Mouse (Mus musculus) Patski (cell line): Measurements from ENCODE around the gene Ankrd10. TPM values are rescaled to one million over a fixed set of nuclear protein-coding genes. Genes with fewer than 3 reads are reported as not detected.

Experiments
- ATAC-seq: fragments of 100-300 bp; one replicate; pipeline ENCODE4 v1.8.0; 2021
- CTCF ChIA-PET: fragments of 350-600 bp; sonication (Branson Sonifier 250); formaldehyde crosslinking; loops from one replicate; lab custom pipeline; 2022; ENCODE audit warnings: inconsistent platforms; lab: Charles Lee
- POLR2A ChIA-PET: fragments of 350-600 bp; sonication (Branson Sonifier 250); formaldehyde crosslinking; loops from one replicate; lab custom pipeline; 2022; ENCODE audit warnings: antibody characterized with exemption, inconsistent platforms; lab: Charles Lee
- DNase-seq: peaks from one replicate; pipeline ENCODE4 v3.0.0-alpha.2; 2011; ENCODE audit warnings: low read depth, low spot score
- H3K27me3 ChIP-seq: fragments of 371-371 bp; one replicate; pipeline ENCODE4 v1.5.1; 2021
- CTCF ChIP-seq: fragments of 100-300 bp; IDR thresholded peaks from one replicate; pipeline ENCODE4 v1.5.1; 2021
- in situ Hi-C: fragments of 300-500 bp; cut with MboI; formaldehyde crosslinking; loops from 3 replicates; pipeline ENCODE4 v1.11.1; 2018; ENCODE audit warnings: low pct_unique_long_range_greater_than_20kb, mixed read lengths
- polyA plus RNA-seq: library from polyadenylated mRNA; unstranded; gene quantifications from one replicate; pipeline ENCODE4 v1.2.3, GENCODE M21; 2021

Ankrd10 gene
- polyA plus RNA-seq, 1 experiment from 2014 or later: 78.7 TPM

DNA sequence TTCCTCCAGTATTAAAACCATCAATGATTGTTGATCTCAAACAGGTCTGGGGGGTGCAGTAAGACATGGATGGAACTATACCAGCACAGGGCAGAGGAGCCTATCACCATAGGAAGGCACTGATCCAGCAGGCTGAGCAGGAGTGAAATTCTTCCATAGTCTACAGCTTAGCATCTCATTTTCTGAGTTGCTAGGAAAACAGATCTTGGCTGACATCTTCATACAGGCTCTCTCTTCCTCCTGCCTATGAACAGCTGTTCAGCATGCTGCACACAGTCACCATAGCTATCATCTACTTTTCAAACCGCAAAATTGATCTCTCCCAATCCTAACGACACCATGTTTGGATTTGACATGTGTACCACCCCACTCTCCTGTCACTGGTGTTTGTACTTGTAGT, 17.5 kb downstream of the Ankrd10 start:
- no peak for TF ChIP-seq CTCF
- ATAC-seq (no peak), DNase-seq (no peak)
- CTCF ChIA-PET: interaction anchor here (0.9 to 3.6 kb wide), 6 partner anchors 8 to 111 kb away, joined by 3 to 14 read pairs (median 5); partner anchors contain the start of gene Cars2
- H3K27me3 ChIP-seq: no peaks in the 10 kb centered on the region
- POLR2A ChIA-PET: interaction anchor here (0.9 to 1.7 kb wide), 2 partner anchors 9 to 13 kb away, joined by 3 to 7 read pairs; no protein-coding TSS in a partner anchor
- in situ Hi-C loops: loop anchor here (5.0 kb wide), 2 partner anchors 79 to 111 kb away; no protein-coding TSS in a partner anchor

DNA sequence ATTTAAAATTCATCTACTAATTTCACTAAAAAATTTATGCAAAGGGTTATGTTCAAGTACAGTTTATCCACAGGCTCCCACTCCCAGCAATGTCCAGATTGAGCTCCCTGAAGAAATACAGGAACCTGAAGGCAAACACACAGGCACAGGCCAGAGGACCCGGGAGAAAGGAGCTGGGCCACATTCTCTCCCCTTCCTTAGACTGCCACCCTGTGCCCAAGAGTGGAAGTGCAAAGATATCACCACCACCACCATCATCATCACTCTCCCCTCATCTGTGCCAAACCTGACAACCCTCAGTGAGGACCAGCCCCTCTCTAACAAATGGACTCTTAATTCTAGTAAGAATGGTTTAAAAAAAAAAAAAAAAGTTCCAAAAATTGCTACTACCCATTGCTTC, 19.3 kb downstream of the Ankrd10 start:
- H3K27me3 ChIP-seq: no peaks in the 10 kb centered on the region
- TF ChIP-seq CTCF: peak; percentile 80
- POLR2A ChIA-PET: interaction anchor here (0.7 kb wide), 1 partner anchor 109 kb away, joined by 5 read pairs; no protein-coding TSS in a partner anchor
- CTCF ChIA-PET: interaction anchor here (0.9 to 3.6 kb wide), 9 partner anchors 9 to 186 kb away, joined by 3 to 14 read pairs (median 4); partner anchors contain the start of gene 1700016D06Rik
- ATAC-seq (no peak), DNase-seq (no peak)
- in situ Hi-C loops: loop anchor here (5.0 kb wide), 2 partner anchors 81 to 109 kb away; no protein-coding TSS in a partner anchor

DNA sequence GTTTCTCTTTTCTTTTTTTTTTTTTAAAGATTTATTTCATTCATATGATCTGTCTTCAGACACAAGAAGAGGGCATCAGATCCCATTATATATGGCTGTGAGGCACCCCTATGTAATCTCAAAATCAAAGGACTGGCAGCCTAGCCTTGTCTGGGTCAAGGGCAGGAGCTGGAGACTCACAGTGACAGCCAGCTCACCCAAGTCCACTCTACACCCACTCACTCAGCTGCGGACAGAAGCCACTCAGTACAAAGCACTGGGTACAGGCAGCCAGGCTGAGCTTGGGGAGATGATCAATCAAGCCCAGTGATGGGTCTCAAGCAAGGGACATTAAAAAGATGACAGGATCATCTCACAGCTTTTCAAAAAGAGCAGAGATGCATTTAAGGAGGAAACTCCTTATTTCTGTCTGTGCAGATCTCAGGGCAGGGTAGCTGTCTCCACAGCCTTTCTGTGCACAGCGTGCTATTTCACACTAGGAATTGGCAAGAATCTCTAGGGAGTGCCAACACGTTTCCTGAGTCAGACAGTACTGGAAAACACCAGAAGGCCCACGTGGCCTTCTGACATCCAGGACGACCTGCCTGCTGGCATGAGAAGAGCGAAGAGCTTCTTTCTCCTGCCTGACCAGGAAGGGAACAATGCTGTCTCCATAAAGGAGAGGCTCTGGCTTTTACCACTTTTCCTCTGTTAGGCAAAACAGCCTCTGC, 21.3 kb downstream of the Ankrd10 start:
- CTCF ChIA-PET: interaction anchor here (1.0 to 1.1 kb wide), 3 partner anchors 11 to 112 kb away, joined by 3 to 5 read pairs (median 4); no protein-coding TSS in a partner anchor
- H3K27me3 ChIP-seq: no peaks in the 10 kb centered on the region
- in situ Hi-C loops: loop anchor here (5.0 kb wide), 1 partner anchor 162 kb away; no protein-coding TSS in a partner anchor
- ATAC-seq (no peak), DNase-seq (no peak)
- POLR2A ChIA-PET: interaction anchor here (0.7 kb wide), 1 partner anchor 24 kb away, joined by 3 read pairs; no protein-coding TSS in a partner anchor
- TF ChIP-seq CTCF: no peak

GRCm38 (mm10) chr8:11608848-11609247, 26.7 kb downstream of the Ankrd10 start:
- ATAC-seq (no peak), DNase-seq (no peak)
- in situ Hi-C loops: no loop called here
- no peaks in the 10 kb centered on the region for H3K27me3 ChIP-seq
- no peak for TF ChIP-seq CTCF
- CTCF ChIA-PET: no interaction called here
- POLR2A ChIA-PET: no interaction called here

- ATAC-seq: peak; percentile 72
- CTCF ChIA-PET: interaction anchor here (0.6 to 1.7 kb wide), 15 partner anchors 8 to 95 kb away, joined by 3 to 7 read pairs (median 4); no protein-coding TSS in a partner anchor
- DNase-seq: peak; percentile 28
- TF ChIP-seq CTCF: peak; percentile 88
- no peaks in the 10 kb centered on the region for H3K27me3 ChIP-seq
- in situ Hi-C loops: loop anchor here (5.0 kb wide), 1 partner anchor 40 kb away; no protein-coding TSS in a partner anchor
- POLR2A ChIA-PET: interaction anchor here (1.7 kb wide), 1 partner anchor 10 kb away, joined by 8 read pairs; no protein-coding TSS in a partner anchor
Measured at GRCm38 (mm10) chr8:11602006-11602680, 33.4 kb downstream of the Ankrd10 start.

GRCm38 (mm10) chr8:11600301-11600951, 35.1 kb downstream of the Ankrd10 start:
- DNase-seq (no peak), ATAC-seq (no peak)
- H3K27me3 ChIP-seq: no peaks in the 10 kb centered on the region
- POLR2A ChIA-PET: no interaction called here
- CTCF ChIA-PET: interaction anchor here (1.0 kb wide), 2 partner anchors 15 kb away, joined by 3 to 6 read pairs; no protein-coding TSS in a partner anchor
- no peak for TF ChIP-seq CTCF
- in situ Hi-C loops: loop anchor here (5.0 kb wide), 1 partner anchor 38 kb away; no protein-coding TSS in a partner anchor

DNA sequence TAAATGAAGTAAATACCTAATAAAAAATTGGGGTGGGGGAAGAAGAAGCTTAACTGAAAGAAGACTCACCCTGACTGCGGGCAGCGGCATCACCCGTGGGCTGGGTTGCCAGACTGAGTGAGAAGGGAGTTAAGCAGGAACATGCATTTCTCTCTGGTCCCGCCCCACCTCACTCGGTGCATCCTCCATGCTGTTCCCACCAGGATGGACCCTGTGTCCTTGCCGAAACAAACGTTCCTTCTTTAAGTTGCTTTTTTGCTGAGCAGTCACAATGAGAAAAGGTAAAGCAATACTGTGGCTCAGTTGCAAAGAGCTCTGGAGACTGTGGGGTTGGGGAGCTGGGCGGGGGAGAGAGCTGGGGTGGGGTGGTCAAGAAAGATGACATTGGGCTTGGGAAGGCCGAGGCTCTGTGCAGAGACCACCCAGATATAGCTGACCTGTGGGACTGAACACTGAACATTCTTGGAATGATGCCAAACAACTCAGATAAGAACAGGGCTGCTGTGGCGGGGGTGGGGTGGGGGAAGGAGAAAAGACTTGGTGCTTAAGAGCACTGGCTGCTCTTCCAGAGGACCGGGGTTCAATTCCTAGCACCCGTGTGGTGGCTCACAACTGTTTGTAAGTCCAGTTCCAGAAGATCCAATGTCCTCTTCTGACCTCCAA, 42.2 kb downstream of the Ankrd10 start:
- in situ Hi-C loops: no loop called here
- ATAC-seq (no peak), DNase-seq (no peak)
- ChIA-PET CTCF (no interaction called here), POLR2A (no interaction called here)
- no peak for TF ChIP-seq CTCF
- H3K27me3 ChIP-seq: no peaks in the 10 kb centered on the region

DNA sequence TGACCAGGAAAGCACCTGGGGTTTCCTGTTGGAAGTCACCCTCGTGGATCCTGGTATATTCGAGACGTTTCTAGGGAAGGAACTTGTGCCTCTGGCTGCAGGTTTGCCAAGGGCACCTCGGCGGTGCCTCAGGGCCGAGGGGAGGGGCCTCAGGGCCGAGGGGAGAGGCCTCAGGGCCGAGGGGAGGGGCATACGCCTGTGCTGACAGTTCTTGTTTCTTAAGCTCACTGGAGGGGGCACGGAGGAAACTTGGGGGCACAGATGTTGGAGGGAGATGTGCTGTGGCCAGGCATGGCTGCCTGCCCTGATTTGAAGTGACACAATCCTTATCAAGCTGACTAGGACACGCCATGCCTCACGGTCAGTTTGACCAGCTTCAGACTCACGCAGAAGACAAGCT, 43.3 kb downstream of the Ankrd10 start:
- in situ Hi-C loops: no loop called here
- ATAC-seq: no peak
- no peaks in the 10 kb centered on the region for H3K27me3 ChIP-seq
- no peak for DNase-seq
- ChIA-PET CTCF (no interaction called here), POLR2A (no interaction called here)
- no peak for TF ChIP-seq CTCF

DNA sequence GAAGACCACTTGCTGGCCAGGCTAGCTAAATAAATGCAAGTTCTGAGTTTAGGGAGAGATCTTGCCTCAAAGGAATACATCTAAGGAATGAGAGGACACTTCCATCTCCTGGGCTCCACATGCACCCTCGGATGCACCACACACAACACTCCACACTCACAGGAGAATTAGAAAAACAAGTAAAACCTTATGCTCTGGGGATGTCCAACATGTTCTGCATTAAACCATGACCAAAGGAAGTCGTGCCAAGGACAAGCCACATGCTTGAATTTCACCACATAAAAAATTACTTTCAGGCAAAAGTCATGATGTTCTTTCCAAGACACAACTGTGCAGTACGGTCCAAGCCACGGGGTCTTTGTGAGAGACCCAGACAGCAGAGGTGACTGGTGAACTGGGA, 43.7 kb downstream of the Ankrd10 start:
- no peak for ATAC-seq
- no peak for DNase-seq
- ChIA-PET CTCF (interaction anchor here (1.0 kb wide), 1 partner anchor 9 kb away, joined by 3 read pairs; no protein-coding TSS in a partner anchor), POLR2A (no interaction called here)
- in situ Hi-C loops: no loop called here
- H3K27me3 ChIP-seq: no peaks in the 10 kb centered on the region
- no peak for TF ChIP-seq CTCF
